9 mouse cellular contexts compared by ENCODE assay signal in genomic region chr4:63399691-63400270, GRCm38 (mm10). TPM values are rescaled to one million over a fixed set of nuclear protein-coding genes. Genes with fewer than 3 reads are reported as not detected.
A peak's percentile ranks its signal among the peaks of the same experiment; 100 is the strongest.
DNase-seq lines count a peak whose midpoint lies in the region; ATAC-seq and TF ChIP-seq lines count a peak whose summit lies in the region.
"Had no signal": no experiment of that assay in that cellular context is flagged by ENCODE, and none has a peak within 500 bp of the region (broad histone marks: within the 10 kb centered on the region; RNA-seq: fewer than 3 reads in every experiment).

No protein-coding gene starts in this region.

- no peak for TF ChIP-seq RAD21 in CH12.LX (IDR thresholded peaks at IDR 0.05; ENCODE audit: low read depth, low read length)

- H3K9ac ChIP-seq in kidney, embryonic 14.5 days (ENCODE audit: low read depth, low read length): no peak overlapping the region
- peak overlapping the region; percentile 70 for H3K9ac ChIP-seq in CH12.LX (ENCODE audit: insufficient read depth, low read depth)
- no peak overlapping the region; the same call in 1 of the 2 replicates for H3K9ac ChIP-seq in liver, embryonic 12.5 days

- H3K9me3 ChIP-seq in kidney, embryonic 14.5 days (ENCODE audit: control insufficient read depth, low read length): no peaks in the 10 kb centered on the region
- H3K9me3 ChIP-seq in CH12.LX (replicated peaks; ENCODE audit: low read length): peaks cover 11% of the 10 kb centered on the region
- no peaks in the 10 kb centered on the region for H3K9me3 ChIP-seq in liver, embryonic 12.5 days (replicated peaks)

- H3K36me3 ChIP-seq in kidney, embryonic 14.5 days (ENCODE audit: control insufficient read depth, insufficient read depth, low read length): peaks cover 7% of the 10 kb centered on the region; the same call in 1 of the 2 replicates
- H3K36me3 ChIP-seq in CH12.LX (replicated peaks in 1 of 2; ENCODE audit: control insufficient read depth in 1 of 2, insufficient read depth in 1 of 2, low read length in 1 of 2): peaks cover 43 to 49% of the 10 kb centered on the region in 2 experiments
- peaks cover 17% of the 10 kb centered on the region for H3K36me3 ChIP-seq in liver, embryonic 12.5 days

- no peak for TF ChIP-seq CTCF in CH12.LX (conservative IDR thresholded peaks at IDR 0.05 in 1 of 2, IDR thresholded peaks at IDR 0.05 in 1 of 2; ENCODE audit: low read depth in 2 of 2, low read length in 2 of 2)
- no peak for TF ChIP-seq CTCF in embryonic fibroblast, embryonic 13.5 days (IDR thresholded peaks at IDR 0.05; ENCODE audit: borderline replicate concordance, insufficient read depth, low read length)

- H3K4me2 ChIP-seq in kidney, embryonic 14.5 days (replicated peaks; ENCODE audit: low read depth, low read length): no peak overlapping the region
- H3K4me2 ChIP-seq in CH12.LX (ENCODE audit: insufficient read depth, low read depth, poor library complexity, severe bottlenecking): peak overlapping the region; percentile 85
- H3K4me2 ChIP-seq in liver, embryonic 12.5 days: peak overlapping the region; percentile 31

- H3K4me3 ChIP-seq in kidney, embryonic 14.5 days (ENCODE audit: low read length): no peak overlapping the region
- H3K4me3 ChIP-seq in CH12.LX (replicated peaks in 1 of 3; ENCODE audit: low read depth in 2 of 3, low read length in 2 of 3, poor library complexity in 1 of 3): peak overlapping the region; percentile 37 to 69 (median 42)
- H3K4me3 ChIP-seq in embryonic fibroblast, embryonic 13.5 days (ENCODE audit: insufficient read depth, low read length): no peak overlapping the region
- 0 out of 2 replicates have a peak overlapping the region, but pooled peaks have one; percentile 4 for H3K4me3 ChIP-seq in liver, embryonic 12.5 days

- no peaks in the 10 kb centered on the region for H3K27me3 ChIP-seq in kidney, embryonic 14.5 days (ENCODE audit: control insufficient read depth, insufficient read depth, low read length)
- no peaks in the 10 kb centered on the region for H3K27me3 ChIP-seq in CH12.LX (replicated peaks)
- no peaks in the 10 kb centered on the region for H3K27me3 ChIP-seq in liver, embryonic 12.5 days (replicated peaks)
- H3K27me3 ChIP-seq: Patski had no signal

- H3K27ac ChIP-seq in kidney, embryonic 14.5 days (ENCODE audit: low read depth, low read length): peak overlapping the region; percentile 42; the same call in 1 of the 2 replicates
- peak overlapping the region; percentile 95 for H3K27ac ChIP-seq in CH12.LX (ENCODE audit: insufficient read depth, low read depth)
- H3K27ac ChIP-seq in embryonic fibroblast, embryonic 13.5 days (ENCODE audit: insufficient read depth, low read length): peak overlapping the region; percentile 84
- peak overlapping the region; percentile 59 for H3K27ac ChIP-seq in liver, embryonic 12.5 days

- TF ChIP-seq POLR2A in CH12.LX (IDR thresholded peaks at IDR 0.05; ENCODE audit: low read depth, low read length): peak; percentile 14; the same call in 1 of the 2 replicates
- TF ChIP-seq POLR2A in embryonic fibroblast, embryonic 13.5 days (IDR thresholded peaks at IDR 0.05; ENCODE audit: low read depth, low read length): no peak

- in situ Hi-C loops in CH12.LX (cut with MboI; ENCODE audit: low pct_ligation_motif_present, low pct_unique_long_range_greater_than_20kb, low sequenced_read_pairs): loop anchor here (10.0 to 25.0 kb wide), 4 partner anchors 45 to 538 kb away; partner anchors contain the start of genes Orm3 and Tnfsf8

- peaks cover 35% of the 10 kb centered on the region for H3K4me1 ChIP-seq in kidney, embryonic 14.5 days (ENCODE audit: control insufficient read depth, insufficient read depth, low read length)
- peaks cover 31 to 78% of the 10 kb centered on the region in 2 experiments for H3K4me1 ChIP-seq in CH12.LX (ENCODE audit: control insufficient read depth in 1 of 2, insufficient read depth in 2 of 2)
- peaks cover 29% of the 10 kb centered on the region for H3K4me1 ChIP-seq in embryonic fibroblast, embryonic 13.5 days (ENCODE audit: control insufficient read depth, insufficient read depth, low read length)
- peaks cover 64% of the 10 kb centered on the region for H3K4me1 ChIP-seq in liver, embryonic 12.5 days

- DNase-seq in kidney, postnatal 10 days: no peak
- no peak for DNase-seq in CH12.LX (ENCODE audit: extremely low read depth)
- no peak for DNase-seq in c-Kit-positive CD71-positive TER-119-positive erythroid progenitor cells, embryonic 14.5 days (ENCODE audit: low spot score)
- DNase-seq in layer of hippocampus, postnatal 14 days (ENCODE audit: low spot score in 2 of 2): no peak
- DNase-seq in adrenal gland, postnatal 25 days: no peak

- no peak for TF ChIP-seq EP300 in CH12.LX (IDR thresholded peaks at IDR 0.05; ENCODE audit: low read length)

- no peak for ATAC-seq in kidney, embryonic 14.5 days (ENCODE audit: low FRiP score, low TSS enrichment)
- no peak for ATAC-seq in liver, embryonic 12.5 days
- ATAC-seq: Patski had no signal

- 49% methylated on average over 8 of the region's 8 CpGs for WGBS in kidney, embryonic 14.5 days
- 53% methylated on average over 8 of the region's 8 CpGs for WGBS in liver, embryonic 12.5 days (ENCODE audit: insufficient replicate concordance)

- peaks cover 84% of the 10 kb centered on the region for H3K79me2 ChIP-seq in CH12.LX (replicated peaks; ENCODE audit: control insufficient read depth, extremely low read depth, insufficient read depth, poor library complexity, severe bottlenecking)

- dilution Hi-C loops in CH12.LX (cut with MboI; ENCODE audit: extremely low pct_ligation_motif_present, extremely low pct_unique_long_range_greater_than_20kb, low sequenced_read_pairs): no loop called here

TF ChIP-seq in CH12.LX, 34 proteins besides CTCF, POLR2A, EP300 and RAD21:
- TF ChIP-seq TCF12 (IDR thresholded peaks at IDR 0.05; ENCODE audit: low read depth, low read length): 0 out of 2 replicates have a peak, but pooled peaks have one; percentile 27
- 0 out of 2 replicates have a peak, but pooled peaks have one; percentile 3 for TF ChIP-seq RCOR1 (conservative IDR thresholded peaks at IDR 0.05; ENCODE audit: low read depth, low read length)
- no peak for TF ChIP-seq MXI1 (IDR thresholded peaks at IDR 0.05; ENCODE audit: low read depth, low read length)
TF ChIP-seq in CH12.LX: peak in this region for 2.

RNA-seq across cellular contexts. Expression of gene Akna, which starts 3.4 kb away (rescaled TPM):
- 4.1 and 7.3 TPM in 2 replicates for polyA plus RNA-seq in kidney, embryonic 14.5 days (2014; fragmentation: Nextera tagmentation; extraction: Ambion mirVana)
- total RNA-seq in CH12.LX (2012; rRNA removed): 19.3 and 28.0 TPM in 2 replicates
- total RNA-seq in CH12.LX (2014; rRNA removed): 5.1 and 6.5 TPM in 2 replicates
- polyA plus RNA-seq in CH12.LX (2012; ENCODE audit: insufficient read length, low read depth): 28.5 and 37.5 TPM in 2 replicates
- polyA plus RNA-seq in embryonic fibroblast, embryonic 13.5 days (2011; ENCODE audit: insufficient read length, low read depth, missing spikeins): 4.0 and 6.7 TPM in 2 replicates
- polyA plus RNA-seq in liver, embryonic 12.5 days (2016; fragmentation: Nextera tagmentation; extraction: Ambion mirVana): 5.4 and 5.7 TPM in 2 replicates
- total RNA-seq in layer of hippocampus, postnatal 14 days (2021): 1 to 10 TPM; 4.4 to 4.6 TPM
- 2.7 and 3.8 TPM in 2 replicates for total RNA-seq in adrenal gland, postnatal 25 days (2021)

RNA-seq across cellular contexts. Expression of gene Orm2, which starts 37.5 kb away (rescaled TPM):
- polyA plus RNA-seq in kidney, embryonic 14.5 days (2014; fragmentation: Nextera tagmentation; extraction: Ambion mirVana): not detected in 2 replicates
- total RNA-seq in CH12.LX (2012; rRNA removed) (not detected in 2 replicates), CH12.LX (2014; rRNA removed) (not detected in 2 replicates)
- polyA plus RNA-seq in CH12.LX (2012; ENCODE audit: insufficient read length, low read depth): 0.53 TPM in 1 of 2 replicates, not detected in the other
- not detected in 2 replicates for polyA plus RNA-seq in embryonic fibroblast, embryonic 13.5 days (2011; ENCODE audit: insufficient read length, low read depth, missing spikeins)
- polyA plus RNA-seq in liver, embryonic 12.5 days (2016; fragmentation: Nextera tagmentation; extraction: Ambion mirVana): not detected in 2 replicates
- not detected for total RNA-seq in layer of hippocampus, postnatal 14 days (2021)
- 3.3 and 6.7 TPM in 2 replicates for total RNA-seq in adrenal gland, postnatal 25 days (2021)

RNA-seq across cellular contexts. Expression of gene Orm3, which starts 43.8 kb away (rescaled TPM):
- polyA plus RNA-seq in kidney, embryonic 14.5 days (2014; fragmentation: Nextera tagmentation; extraction: Ambion mirVana): not detected in 2 replicates
- not detected in 2 replicates for total RNA-seq in CH12.LX (2012; rRNA removed)
- total RNA-seq in CH12.LX (2014; rRNA removed): not detected in 2 replicates
- polyA plus RNA-seq in CH12.LX (2012; ENCODE audit: insufficient read length, low read depth): 0.30 and 0.33 TPM in 2 replicates
- not detected in 2 replicates for polyA plus RNA-seq in embryonic fibroblast, embryonic 13.5 days (2011; ENCODE audit: insufficient read length, low read depth, missing spikeins)
- not detected in 2 replicates for polyA plus RNA-seq in liver, embryonic 12.5 days (2016; fragmentation: Nextera tagmentation; extraction: Ambion mirVana)
- total RNA-seq in layer of hippocampus, postnatal 14 days (2021): not detected
- 9.9 and 10.4 TPM in 2 replicates for total RNA-seq in adrenal gland, postnatal 25 days (2021)

RNA-seq across cellular contexts. Expression of gene Orm1, which starts 55.4 kb away (rescaled TPM):
- polyA plus RNA-seq in kidney, embryonic 14.5 days (2014; fragmentation: Nextera tagmentation; extraction: Ambion mirVana): not detected in 2 replicates
- total RNA-seq in CH12.LX (2012; rRNA removed): not detected in 2 replicates
- not detected in 2 replicates for total RNA-seq in CH12.LX (2014; rRNA removed)
- polyA plus RNA-seq in CH12.LX (2012; ENCODE audit: insufficient read length, low read depth): not detected in 2 replicates
- not detected in 2 replicates for polyA plus RNA-seq in embryonic fibroblast, embryonic 13.5 days (2011; ENCODE audit: insufficient read length, low read depth, missing spikeins)
- not detected in 2 replicates for polyA plus RNA-seq in liver, embryonic 12.5 days (2016; fragmentation: Nextera tagmentation; extraction: Ambion mirVana)
- total RNA-seq in layer of hippocampus, postnatal 14 days (2021): not detected
- total RNA-seq in adrenal gland, postnatal 25 days (2021): 28.8 and 42.3 TPM in 2 replicates

Comparison
In these comparisons a context has a peak if more than half of its experiments do, and no peak if none do; other contexts are left out.
1. H3K27ac ChIP-seq: peak in every context shown above with its lines; median percentile 95 in CH12.LX; 84 in embryonic fibroblast, embryonic 13.5 days; 59 in liver, embryonic 12.5 days; 42 in kidney, embryonic 14.5 days.
2. H3K4me3 ChIP-seq: peak in CH12.LX (3 of 3) and liver, embryonic 12.5 days (single experiment); none in kidney, embryonic 14.5 days (single experiment) and embryonic fibroblast, embryonic 13.5 days (single experiment).